Mouse (Mus musculus) hindbrain, embryonic 13.5 days (tissue): ENCODE results near the gene Olfr980. TPM values are rescaled to one million over a fixed set of nuclear protein-coding genes. Genes with fewer than 3 reads are reported as not detected.
"Not testable (repeated sequence)": the region's sequence is repeated elsewhere in the genome, so short reads cannot be mapped to it uniquely, and the experiment has no call there.

Source experiments
- ATAC-seq: fragments of 200-750 bp; cut with Nextera tagmentation; 2 replicates; pipeline ENCODE4 v1.8.0; 2017; ENCODE audit warnings: moderate TSS enrichment; ENCODE audit not compliant: low FRiP score
- H3K27ac ChIP-seq: fragments of 300-500 bp; sonication (generic); 2 replicates; pipeline ENCODE4 v1.5.1; 2015; ENCODE audit warnings: inconsistent platforms, mild to moderate bottlenecking, moderate library complexity
- H3K27me3 ChIP-seq: fragments of 300-500 bp; sonication (generic); 2 replicates; pipeline ENCODE4 v1.6.1; 2015; ENCODE audit warnings: mild to moderate bottlenecking, inconsistent platforms
- H3K36me3 ChIP-seq: fragments of 300-500 bp; sonication (generic); 2 replicates; pipeline ENCODE4 v1.6.1; 2015; ENCODE audit warnings: mild to moderate bottlenecking, inconsistent platforms
- H3K4me1 ChIP-seq: fragments of 300-500 bp; sonication (generic); replicated peaks from 2 replicates; pipeline ENCODE4 v1.6.1; 2015; ENCODE audit warnings: inconsistent platforms
- H3K4me2 ChIP-seq: fragments of 300-500 bp; sonication (generic); 2 replicates; pipeline ENCODE4 v1.6.1; 2015; ENCODE audit warnings: inconsistent platforms, mild to moderate bottlenecking, moderate library complexity
- H3K4me3 ChIP-seq: fragments of 300-500 bp; sonication (generic); 2 replicates; pipeline ENCODE4 v1.5.1; 2015; ENCODE audit warnings: mild to moderate bottlenecking, inconsistent platforms
- H3K9ac ChIP-seq: fragments of 300-500 bp; sonication (generic); 2 replicates; pipeline ENCODE4 v1.6.1; 2015; ENCODE audit warnings: mild to moderate bottlenecking, inconsistent platforms
- H3K9me3 ChIP-seq: fragments of 300-500 bp; sonication (generic); 2 replicates; pipeline ENCODE4 v1.6.1; 2016; ENCODE audit warnings: inconsistent platforms
- WGBS: fragments of 180-500 bp; shearing (Covaris S2); methylation state at CpG from one replicate; pipeline ENCODE4 v1.1.7; 2015; 5-methylcytosine and 5-hydroxymethylcytosine counted together
- polyA plus RNA-seq: library from polyadenylated mRNA; unstranded; fragments of >200 nt; fragmentation: Nextera tagmentation; extraction: Ambion mirVana; gene quantifications from 2 replicates; pipeline ENCODE4 v1.2.1, GENCODE M21; 2015

Gene Olfr980
- polyA plus RNA-seq: not detected in 2 replicates

DNA sequence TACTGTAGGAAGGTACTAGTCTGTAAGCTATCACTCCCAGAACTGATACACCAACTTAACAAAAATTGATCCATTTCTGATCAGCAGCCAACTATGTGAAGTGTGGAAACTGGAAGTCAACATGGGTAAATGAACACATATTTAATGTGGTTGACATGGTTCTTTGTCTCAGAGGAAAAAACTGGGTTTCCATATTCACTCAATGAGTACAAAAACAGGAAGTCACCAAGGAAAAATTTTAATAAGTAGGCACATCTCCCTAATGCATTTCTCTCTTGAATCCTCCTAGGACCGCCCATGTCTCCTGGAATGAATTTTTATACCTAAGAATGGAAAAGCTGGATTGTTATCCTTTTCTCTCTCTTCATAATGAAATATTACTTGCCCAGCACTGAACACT lies at the start of gene Olfr980:
Gene Olfr980 (minus strand): TSS at position 101 of the 400 bp plus-strand sequence.
- H3K4me2 ChIP-seq: no peak within 1 kb of the TSS
- 100% methylated on average over 1 of the region's 1 CpGs for WGBS
- no peaks in the 10 kb centered on the region for H3K27me3 ChIP-seq
- H3K4me1 ChIP-seq: no peaks in the 10 kb centered on the region
- H3K27ac ChIP-seq: no peak within 1 kb of the TSS
- no peak for ATAC-seq
- no peak within 1 kb of the TSS for H3K9ac ChIP-seq
- no peaks in the 10 kb centered on the region for H3K9me3 ChIP-seq
- H3K36me3 ChIP-seq: no peaks in the 10 kb centered on the region
- no peak within 1 kb of the TSS for H3K4me3 ChIP-seq

DNA sequence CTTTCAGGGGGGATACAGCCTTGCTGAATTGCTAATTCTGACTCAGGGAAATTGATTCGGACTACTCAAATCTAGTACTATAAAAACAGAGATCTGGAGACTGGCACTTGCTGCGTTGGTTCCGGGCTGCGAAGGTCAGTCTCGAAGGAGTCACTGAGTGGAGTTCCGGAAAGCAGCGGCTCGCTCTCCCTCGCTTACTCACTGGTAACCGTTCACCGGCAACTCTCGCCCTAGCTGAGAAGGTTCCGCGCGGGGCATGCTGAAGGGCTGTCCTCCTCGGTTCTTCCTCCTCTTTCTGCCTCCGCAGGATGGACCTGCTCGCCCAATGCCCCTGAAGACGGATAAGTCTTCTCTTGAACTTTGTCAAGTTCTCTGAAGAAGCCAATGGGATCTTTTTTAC lies 40.8 kb upstream of the Olfr980 start:
- no peaks in the 10 kb centered on the region for H3K36me3 ChIP-seq
- no peak overlapping the region for H3K4me3 ChIP-seq
- no peak overlapping the region for H3K9ac ChIP-seq
- no peaks in the 10 kb centered on the region for H3K4me1 ChIP-seq
- 92% methylated on average over 19 of the region's 19 CpGs for WGBS
- H3K27ac ChIP-seq: no peak overlapping the region
- no peaks in the 10 kb centered on the region for H3K9me3 ChIP-seq
- ATAC-seq: no peak
- H3K27me3 ChIP-seq: no peaks in the 10 kb centered on the region
- no peak overlapping the region for H3K4me2 ChIP-seq

DNA sequence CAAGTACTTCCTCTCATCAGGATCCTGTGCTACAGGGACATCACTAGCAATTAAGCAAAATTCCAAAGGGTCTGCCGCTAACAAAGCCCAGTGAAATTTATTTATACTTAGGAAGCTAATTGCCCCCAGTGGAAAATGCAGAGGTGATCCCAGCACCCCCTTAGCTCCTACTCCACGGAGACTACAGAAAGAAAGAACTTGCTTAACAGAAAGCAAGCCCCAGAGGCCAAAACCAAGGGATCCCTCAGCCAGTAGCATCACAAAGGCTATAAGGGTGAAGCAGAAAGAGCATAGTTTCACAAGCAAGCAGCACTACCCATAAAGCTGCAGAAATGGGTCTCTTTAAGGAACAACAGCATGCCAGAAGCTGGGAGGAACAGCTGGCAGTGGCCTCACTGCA lies 11.8 kb upstream of the Olfr980 start, which contains the start of gene Olfr981:
Gene Olfr981 (plus strand): TSS at position 301 of the 400 bp plus-strand sequence.
- Histone ChIP-seq H3K36me3 (no peaks in the 10 kb centered on the region), H3K4me3 (no peak within 1 kb of the TSS), H3K4me1 (no peaks in the 10 kb centered on the region), H3K27ac (no peak within 1 kb of the TSS), H3K9me3 (no peaks in the 10 kb centered on the region), H3K4me2 (no peak within 1 kb of the TSS), H3K9ac (no peak within 1 kb of the TSS), H3K27me3 (no peaks in the 10 kb centered on the region)
- WGBS: 59% methylated on average over 2 of the region's 2 CpGs
- no peak for ATAC-seq

DNA sequence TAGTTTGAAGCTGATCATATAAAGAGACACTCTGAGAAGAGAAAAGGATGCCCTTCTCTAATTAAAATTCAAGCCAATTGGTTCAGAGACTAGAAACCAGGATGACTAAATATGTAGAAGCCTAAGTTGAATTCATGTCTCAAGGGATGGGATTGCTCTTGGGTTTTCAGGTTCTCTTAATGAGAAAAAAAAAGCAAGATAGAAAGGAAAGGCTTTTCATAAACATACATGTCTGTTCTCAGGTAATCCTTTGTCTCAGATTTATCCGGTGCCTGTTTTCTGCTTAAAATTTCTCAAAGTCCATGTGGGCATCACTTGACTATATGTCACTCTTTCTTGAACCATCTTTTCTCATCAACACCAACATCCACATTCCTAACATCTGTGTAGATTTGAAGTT lies 6.0 kb downstream of the Olfr980 start, which contains the start of gene Olfr979:
Gene Olfr979 (minus strand): TSS at position 101 of the 400 bp plus-strand sequence.
- no peak for ATAC-seq
- Histone ChIP-seq H3K27ac (no peak within 1 kb of the TSS), H3K4me1 (no peaks in the 10 kb centered on the region), H3K9ac (no peak within 1 kb of the TSS), H3K9me3 (no peaks in the 10 kb centered on the region), H3K4me2 (no peak within 1 kb of the TSS), H3K4me3 (no peak within 1 kb of the TSS), H3K36me3 (no peaks in the 10 kb centered on the region), H3K27me3 (no peaks in the 10 kb centered on the region)
- WGBS: 100% methylated on average over 1 of the region's 1 CpGs

DNA sequence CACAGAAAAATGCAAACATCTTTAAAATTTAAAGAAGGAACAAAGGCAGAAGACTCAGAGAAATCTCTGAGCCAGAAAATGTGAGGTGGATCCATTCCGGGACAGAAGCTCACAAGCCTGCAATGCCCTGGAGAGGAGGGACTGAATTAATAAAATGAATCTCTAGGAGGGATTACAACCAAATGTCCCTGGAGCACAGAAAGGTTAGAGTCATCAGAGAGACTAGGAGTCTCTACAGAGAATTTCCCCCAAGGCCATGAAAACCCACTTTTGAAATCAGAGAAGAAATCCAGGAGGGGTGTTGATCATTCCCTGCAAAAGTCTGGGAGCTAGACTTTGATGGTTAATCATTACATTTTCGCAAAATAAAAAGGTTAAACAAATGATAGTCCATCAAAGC lies 17.6 kb downstream of the Olfr980 start, which contains the start of gene Olfr978:
Gene Olfr978 (plus strand): TSS at position 301 of the 400 bp plus-strand sequence.
- H3K9me3 ChIP-seq: no peaks in the 10 kb centered on the region
- no peak within 1 kb of the TSS for H3K9ac ChIP-seq
- no peak for ATAC-seq
- 89% methylated on average over 2 of the region's 2 CpGs for WGBS
- no peak within 1 kb of the TSS for H3K4me2 ChIP-seq
- no peak within 1 kb of the TSS for H3K27ac ChIP-seq
- no peaks in the 10 kb centered on the region for H3K4me1 ChIP-seq
- no peaks in the 10 kb centered on the region for H3K36me3 ChIP-seq
- H3K27me3 ChIP-seq: no peaks in the 10 kb centered on the region
- no peak within 1 kb of the TSS for H3K4me3 ChIP-seq

DNA sequence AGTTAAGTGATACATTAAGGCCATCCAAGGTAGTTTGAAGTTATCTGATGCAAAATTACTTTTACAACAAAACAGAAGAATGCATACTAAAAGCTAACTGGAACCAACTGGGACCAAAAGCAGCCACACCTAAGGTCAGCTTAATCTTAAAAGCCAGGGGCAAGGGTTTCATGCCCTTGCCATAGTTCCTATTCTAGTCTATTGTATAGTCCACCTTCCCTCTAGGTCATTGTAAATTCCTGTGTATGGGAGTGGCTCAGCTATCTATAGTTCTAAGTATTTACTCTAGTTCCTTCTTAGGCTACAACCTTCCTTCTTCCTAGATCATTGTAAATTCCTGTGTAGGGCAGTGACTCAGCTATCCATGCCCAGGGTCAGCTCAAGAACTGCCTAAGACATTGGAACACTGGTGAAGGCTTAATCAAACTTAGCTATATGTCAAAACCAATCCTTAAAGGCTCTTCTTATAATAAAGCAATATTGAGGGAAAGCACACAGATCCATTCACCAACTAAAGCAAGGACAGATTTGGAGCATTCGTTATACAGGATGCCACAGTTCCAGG lies 32.7 kb downstream of the Olfr980 start:
- WGBS: 94% methylated on average over 1 of the region's 1 CpGs
- H3K4me2 ChIP-seq, H3K36me3 ChIP-seq, H3K4me3 ChIP-seq, ATAC-seq, H3K27ac ChIP-seq, H3K27me3 ChIP-seq, H3K4me1 ChIP-seq, H3K9ac ChIP-seq, H3K9me3 ChIP-seq: not testable (repeated sequence)

DNA sequence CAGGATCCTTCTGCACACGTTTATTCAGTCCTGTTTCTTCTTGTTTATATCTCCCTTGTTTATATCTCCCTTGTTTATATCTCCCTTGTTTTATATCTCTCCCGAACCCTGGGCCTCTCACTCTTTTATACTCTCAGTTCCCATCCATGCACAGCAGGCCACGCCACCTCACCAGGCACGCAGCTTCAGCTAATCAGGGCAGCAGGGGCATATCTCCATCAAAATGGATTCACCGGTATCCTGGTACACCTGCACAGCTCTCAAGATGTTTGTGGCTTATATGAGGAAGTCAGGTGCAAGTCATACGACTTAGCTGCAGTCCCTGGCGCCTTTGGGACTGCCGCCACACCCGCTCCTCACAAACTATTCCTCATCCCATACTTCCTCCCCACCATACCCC lies 48.3 kb downstream of the Olfr980 start, which contains the start of gene Olfr976:
Gene Olfr976 (minus strand): TSS at position 101 of the 400 bp plus-strand sequence.
- H3K9ac ChIP-seq, ATAC-seq: not testable (repeated sequence)

More for the DNA sequence above, 48.3 kb downstream of the Olfr980 start, which contains the start of gene Olfr976:
- 79% methylated on average over 8 of the region's 9 CpGs for WGBS
- H3K4me1 ChIP-seq, H3K27me3 ChIP-seq, H3K4me3 ChIP-seq, H3K36me3 ChIP-seq, H3K9me3 ChIP-seq, H3K27ac ChIP-seq, H3K4me2 ChIP-seq: not testable (repeated sequence)

Other genes starting within 250 kb of the Olfr980 start
- not detected in 2 replicates for gene Olfr968, start 226.3 kb downstream of the Olfr980 start, polyA plus RNA-seq
- not detected in 2 replicates for gene Olfr969, start 218.6 kb downstream of the Olfr980 start, polyA plus RNA-seq
- gene Olfr970, start 200.7 kb downstream of the Olfr980 start, polyA plus RNA-seq: not detected in 2 replicates
- gene Olfr971, start 172.7 kb downstream of the Olfr980 start, polyA plus RNA-seq: not detected in 2 replicates
- not detected in 2 replicates for gene Olfr972, start 143.2 kb downstream of the Olfr980 start, polyA plus RNA-seq
- gene Olfr229, start 102.2 kb downstream of the Olfr980 start, polyA plus RNA-seq: not detected in 2 replicates
- gene Olfr974, start 72.1 kb downstream of the Olfr980 start, polyA plus RNA-seq: not detected in 2 replicates
- 0.06 TPM in 1 of 2 replicates, not detected in the other for gene Olfr975, start 57.5 kb downstream of the Olfr980 start, polyA plus RNA-seq
- gene Olfr976, start 48.4 kb downstream of the Olfr980 start, polyA plus RNA-seq: not detected in 2 replicates
- not detected in 2 replicates for gene Olfr978, start 17.5 kb downstream of the Olfr980 start, polyA plus RNA-seq
- not detected in 2 replicates for gene Olfr979, start 6.1 kb downstream of the Olfr980 start, polyA plus RNA-seq
- gene Olfr981, start 11.9 kb upstream of the Olfr980 start, polyA plus RNA-seq: not detected in 2 replicates
- not detected in 2 replicates for gene Olfr982, start 64.2 kb upstream of the Olfr980 start, polyA plus RNA-seq
- gene Olfr983, start 84.0 kb upstream of the Olfr980 start, polyA plus RNA-seq: not detected in 2 replicates
- not detected in 2 replicates for gene Olfr984, start 104.6 kb upstream of the Olfr980 start, polyA plus RNA-seq
- gene Olfr985, start 120.6 kb upstream of the Olfr980 start, polyA plus RNA-seq: not detected in 2 replicates
- not detected in 2 replicates for gene Tmem225, start 138.5 kb upstream of the Olfr980 start, polyA plus RNA-seq
- not detected in 2 replicates for gene Olfr986, start 171.3 kb upstream of the Olfr980 start, polyA plus RNA-seq
- gene Zfp202, start 182.7 kb upstream of the Olfr980 start, polyA plus RNA-seq: 8.5 and 9.5 TPM in 2 replicates